Mouse (Mus musculus): ENCODE results near the gene Ifitm10.

- no peak for TF ChIP-seq CTCF (IDR thresholded peaks at IDR 0.05; ENCODE audit: control insufficient read depth, insufficient read depth, insufficient replicate concordance, low read depth, low read length)
- TF ChIP-seq POLR2A (IDR thresholded peaks at IDR 0.05; ENCODE audit: control insufficient read depth, low read depth, low read length): no peak
Observed at GRCm38 (mm10) chr7:142413285-142413684, 39.7 kb upstream of the Ifitm10 start.

All from testis, adult 2 months (tissue).